Mouse (Mus musculus) MEL (cell line): ENCODE data around the gene Pdcd2l. TPM values are rescaled to one million over a fixed set of nuclear protein-coding genes. Genes with fewer than 3 reads are reported as not detected.

ENCODE experiments used
- DNase-seq: peaks from one replicate; pipeline ENCODE4 v3.0.0; 2011; ENCODE audit warnings: low read depth, low spot score
- H3K27ac ChIP-seq: 2 replicates; pipeline ENCODE4 v1.5.1; 2012; ENCODE audit warnings: low read depth, mild to moderate bottlenecking, control low read depth, low read length, moderate library complexity; ENCODE audit not compliant: control insufficient read depth
- H3K27me3 ChIP-seq, 2 experiments: fragments of 150-350 bp in 1 of 2; sonication (generic) in 1 of 2; 2 replicates each; pipeline ENCODE4 v1.6.1; 2012; ENCODE audit warnings: low read length in 2 of 2, mild to moderate bottlenecking in 2 of 2, improper control_type of control experiment in 1 of 2, moderate library complexity in 1 of 2; ENCODE audit not compliant: insufficient read depth in 2 of 2, control insufficient read depth in 1 of 2
- H3K36me3 ChIP-seq, 2 experiments: 2 replicates each; pipeline ENCODE4 v1.6.1; 2012 to 2014; ENCODE audit warnings: low read length in 2 of 2, improper control_type of control experiment in 1 of 2, inconsistent platforms in 1 of 2, mild to moderate bottlenecking in 1 of 2; ENCODE audit not compliant: insufficient read depth in 2 of 2, control insufficient read depth in 1 of 2
- H3K4me1 ChIP-seq, 2 experiments: fragments of 150-350 bp in 1 of 2; sonication (generic) in 1 of 2; 2 replicates each; pipeline ENCODE4 v1.6.1; 2012; ENCODE audit warnings: low read length in 2 of 2, improper control_type of control experiment in 1 of 2, mild to moderate bottlenecking in 1 of 2; ENCODE audit not compliant: insufficient read depth in 2 of 2, control insufficient read depth in 1 of 2
- H3K4me3 ChIP-seq, 2 experiments: fragments of 150-350 bp in 1 of 2; sonication (generic) in 1 of 2; 2 replicates each; pipeline ENCODE4 v1.5.1; 2012; ENCODE audit warnings: low read depth in 2 of 2, low read length in 2 of 2, mild to moderate bottlenecking in 2 of 2, moderate library complexity in 2 of 2, control low read depth in 1 of 2, improper control_type of control experiment in 1 of 2; ENCODE audit not compliant: control insufficient read depth in 1 of 2, insufficient read depth in 1 of 2
- H3K79me2 ChIP-seq: 2 replicates; pipeline ENCODE4 v1.6.1; 2012; ENCODE audit warnings: mild to moderate bottlenecking, low read length, moderate library complexity; ENCODE audit not compliant: control insufficient read depth, poor library complexity, insufficient read depth
- H3K9ac ChIP-seq: 2 replicates; pipeline ENCODE4 v1.6.1; 2012; ENCODE audit warnings: low read depth, mild to moderate bottlenecking, control low read depth, low read length, moderate library complexity; ENCODE audit not compliant: control insufficient read depth, poor library complexity, severe bottlenecking
- H3K9me3 ChIP-seq: fragments of 150-350 bp; sonication (generic); replicated peaks from 2 replicates; pipeline ENCODE4 v1.6.1; 2012; ENCODE audit warnings: mild to moderate bottlenecking, low read length, improper control_type of control experiment, moderate library complexity; ENCODE audit not compliant: insufficient read depth
- CTCF ChIP-seq, 3 experiments: IDR thresholded peaks in 2 of 3; conservative IDR thresholded peaks in 1 of 3; 2 replicates each; pipeline ENCODE4 v1.5.1; 2011 to 2012; ENCODE audit warnings: low read length in 3 of 3, low read depth in 2 of 3, mild to moderate bottlenecking in 2 of 3, improper control_type of control experiment in 1 of 3, inconsistent platforms in 1 of 3, mixed read lengths in 1 of 3, moderate library complexity in 1 of 3; ENCODE audit not compliant: control insufficient read depth in 1 of 3, insufficient read depth in 1 of 3, poor library complexity in 1 of 3, severe bottlenecking in 1 of 3
- ETS1 ChIP-seq: IDR thresholded peaks from 2 replicates; pipeline ENCODE4 v1.6.1; 2012; ENCODE audit warnings: low read depth, mild to moderate bottlenecking, inconsistent platforms, low read length, improper control_type of control experiment, moderate library complexity
- HCFC1 ChIP-seq: IDR thresholded peaks from 2 replicates; pipeline ENCODE4 v1.6.1; 2012; ENCODE audit warnings: low read depth, mild to moderate bottlenecking, inconsistent platforms, low read length, improper control_type of control experiment, moderate library complexity
- MAFK ChIP-seq: IDR thresholded peaks from 2 replicates; pipeline ENCODE4 v1.6.1; 2011; ENCODE audit warnings: low read depth, mild to moderate bottlenecking, low read length, improper control_type of control experiment, borderline replicate concordance
- MAZ ChIP-seq: IDR thresholded peaks from 2 replicates; pipeline ENCODE4 v1.6.1; 2012; ENCODE audit warnings: low read depth, mild to moderate bottlenecking, inconsistent platforms, low read length, improper control_type of control experiment
- MEF2A ChIP-seq: IDR thresholded peaks from 2 replicates; pipeline ENCODE4 v1.6.1; 2014; ENCODE audit warnings: low read depth, mild to moderate bottlenecking, inconsistent platforms, low read length, improper control_type of control experiment; ENCODE audit not compliant: poor library complexity, insufficient replicate concordance, severe bottlenecking; ENCODE audit errors: extremely low read depth
- MYC ChIP-seq: IDR thresholded peaks from 2 replicates; pipeline ENCODE4 v1.6.1; 2011; ENCODE audit warnings: low read depth, mild to moderate bottlenecking, low read length, improper control_type of control experiment, moderate library complexity
- POLR2A ChIP-seq, 2 experiments: IDR thresholded peaks; 2 replicates each; pipeline ENCODE4 v1.6.1; 2011 to 2012; ENCODE audit warnings: low read length in 2 of 2, mild to moderate bottlenecking in 2 of 2, control low read depth in 1 of 2, improper control_type of control experiment in 1 of 2, low read depth in 1 of 2, moderate library complexity in 1 of 2; ENCODE audit not compliant: control insufficient read depth in 1 of 2, insufficient read depth in 1 of 2, poor library complexity in 1 of 2
- POLR2AphosphoS2 ChIP-seq: IDR thresholded peaks from 2 replicates; pipeline ENCODE4 v1.6.1; 2011; ENCODE audit warnings: low read length, improper control_type of control experiment
- RAD21 ChIP-seq: IDR thresholded peaks from 2 replicates; pipeline ENCODE4 v1.6.1; 2011; ENCODE audit warnings: mild to moderate bottlenecking, low read depth, low read length, improper control_type of control experiment
- SIN3A ChIP-seq: IDR thresholded peaks from 2 replicates; pipeline ENCODE4 v1.6.1; 2012; ENCODE audit warnings: low read length, improper control_type of control experiment, inconsistent platforms
- SMC3 ChIP-seq: IDR thresholded peaks from 2 replicates; pipeline ENCODE4 v1.6.1; 2011; ENCODE audit warnings: low read depth, low read length, improper control_type of control experiment
- TCF12 ChIP-seq: IDR thresholded peaks from 2 replicates; pipeline ENCODE4 v1.6.1; 2014; ENCODE audit warnings: low read depth, mild to moderate bottlenecking, inconsistent platforms, low read length, improper control_type of control experiment, moderate library complexity
- ZC3H11A ChIP-seq: IDR thresholded peaks from 2 replicates; pipeline ENCODE4 v1.6.1; 2012; ENCODE audit warnings: low read depth, mild to moderate bottlenecking, inconsistent platforms, low read length, improper control_type of control experiment
- ZMIZ1 ChIP-seq: IDR thresholded peaks from 2 replicates; pipeline ENCODE4 v1.6.1; 2012; ENCODE audit warnings: low read depth, mild to moderate bottlenecking, inconsistent platforms, low read length, improper control_type of control experiment, moderate library complexity
- ZNF384 ChIP-seq: IDR thresholded peaks from 2 replicates; pipeline ENCODE4 v1.6.1; 2012; ENCODE audit warnings: low read depth, mild to moderate bottlenecking, inconsistent platforms, low read length, improper control_type of control experiment
- polyA plus RNA-seq, 2 experiments: library from polyadenylated mRNA; stranded (reverse) in 1 of 2; unstranded in 1 of 2; fragments of >175 nt in 1 of 2; fragments of >200 nt in 1 of 2; gene quantifications; 2 replicates each; pipeline versions ENCODE4 v1.2.1 to v1.2.4; 2012; ENCODE audit warnings: low replicate concordance in 2 of 2, low read depth in 1 of 2; ENCODE audit not compliant: insufficient read length in 2 of 2, insufficient read depth in 1 of 2, missing spikeins in 1 of 2
- total RNA-seq: library from RNA; depleted of rRNA; stranded (reverse); fragments of 300-350 nt; gene quantifications from 2 replicates; pipeline ENCODE4 v1.2.3, GENCODE M21; 2012

Gene Pdcd2l
- total and polyA plus RNA-seq, 3 experiments: 25.7 to 26.6 TPM; not detected in 1

DNA sequence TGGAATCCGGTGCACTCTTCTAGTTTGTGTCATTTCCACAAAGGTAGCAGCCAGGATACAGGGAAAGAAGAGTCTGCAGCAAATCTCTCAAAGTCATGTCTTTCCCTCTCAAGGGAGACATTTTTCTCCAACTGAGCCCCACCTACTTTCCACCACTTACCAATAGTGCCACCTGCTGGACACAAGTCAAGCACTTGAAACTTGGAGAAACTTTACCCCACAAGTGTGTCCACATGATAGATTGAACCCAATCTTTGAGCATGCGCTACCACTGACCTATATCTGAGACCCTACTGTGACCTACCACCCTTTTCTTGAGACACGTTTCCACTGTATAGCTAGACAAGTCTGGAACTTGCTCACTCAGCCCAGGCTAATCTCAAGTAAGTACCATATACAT is 1.9 kb upstream of the Pdcd2l start:
- Histone ChIP-seq H3K36me3 (peaks cover 0 to 2% of the 10 kb centered on the region in 2 experiments), H3K79me2 (peaks cover 8% of the 10 kb centered on the region), H3K27me3 (no peaks in the 10 kb centered on the region), H3K9ac (no peak overlapping the region), H3K4me1 (peaks cover 0 to 3% of the 10 kb centered on the region in 2 experiments; a peak in 2 of 4 replicates), H3K9me3 (no peaks in the 10 kb centered on the region), H3K4me3 (no peak overlapping the region), H3K27ac (no peak overlapping the region)
- 0 out of 2 replicates have a peak, but pooled peaks have one; percentile 6 for TF ChIP-seq ZC3H11A
- no peak for TF ChIP-seq ZNF384
- TF ChIP-seq TCF12: no peak
- peak; percentile 38 for TF ChIP-seq SMC3
- no peak for TF ChIP-seq ETS1
- no peak for TF ChIP-seq MEF2A
- TF ChIP-seq RAD21: peak; percentile 40
- no peak for TF ChIP-seq POLR2AphosphoS2
- TF ChIP-seq MAFK: no peak
- peak in 2 of 3 experiments; percentile 56 to 58; a peak in 4 of 6 replicates for TF ChIP-seq CTCF (IDR thresholded peaks at IDR 0.05 in 2 of 3, conservative IDR thresholded peaks at IDR 0.05 in 1 of 3; ENCODE audit: control insufficient read depth in 1 of 3, insufficient read depth in 1 of 3, low read depth in 2 of 3, low read length in 3 of 3, poor library complexity in 1 of 3, severe bottlenecking in 1 of 3)
- no peak for TF ChIP-seq MYC
- 0 out of 2 replicates have a peak, but pooled peaks have one; percentile 23 for TF ChIP-seq ZMIZ1
- TF ChIP-seq MAZ: 0 out of 2 replicates have a peak, but pooled peaks have one; percentile 44
- DNase-seq: peak; percentile 77

DNA sequence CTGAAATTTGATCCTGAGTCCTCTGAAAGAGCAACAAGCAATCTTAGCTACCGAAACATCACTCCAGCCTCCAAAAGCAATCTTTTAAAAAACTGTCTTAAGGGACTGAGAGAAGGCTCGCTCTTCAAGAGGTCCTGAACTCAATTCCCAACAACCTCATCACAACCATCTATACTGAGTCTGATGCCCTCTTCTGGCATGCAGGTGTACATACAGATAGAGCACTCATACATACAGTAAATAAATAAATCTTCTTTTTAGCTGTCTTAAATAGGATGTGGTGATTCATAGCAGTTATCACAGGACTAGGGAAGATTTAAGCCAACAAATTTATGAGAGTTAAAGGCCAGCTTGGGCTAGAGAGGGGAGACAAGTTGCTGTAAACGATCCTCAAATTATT is 829 bp downstream of the Pdcd2l start:
- H3K79me2 ChIP-seq: peaks cover 8% of the 10 kb centered on the region
- H3K4me1 ChIP-seq: no peaks in the 10 kb centered on the region; a peak in 2 of 4 replicates
- H3K4me3 ChIP-seq: peak overlapping the region; percentile 96 to 97
- peak overlapping the region; percentile 91 for H3K9ac ChIP-seq
- peaks cover 0 to 2% of the 10 kb centered on the region in 2 experiments; a peak in 3 of 4 replicates for H3K36me3 ChIP-seq
- H3K27me3 ChIP-seq: no peaks in the 10 kb centered on the region
- TF ChIP-seq SMC3 (peak; percentile 49), ZC3H11A (no peak), MAZ (no peak), SIN3A (no peak), HCFC1 (no peak), POLR2A (IDR thresholded peaks at IDR 0.05; ENCODE audit: control insufficient read depth in 1 of 2, insufficient read depth in 1 of 2, low read depth in 1 of 2, low read length in 2 of 2, poor library complexity in 1 of 2) (no peak), ZMIZ1 (no peak), MYC (0 out of 2 replicates have a peak, but pooled peaks have one; percentile 7), RAD21 (peak; percentile 30), CTCF (IDR thresholded peaks at IDR 0.05 in 2 of 3, conservative IDR thresholded peaks at IDR 0.05 in 1 of 3; ENCODE audit: control insufficient read depth in 1 of 3, insufficient read depth in 1 of 3, low read depth in 2 of 3, low read length in 3 of 3, poor library complexity in 1 of 3, severe bottlenecking in 1 of 3) (peak; percentile 11 to 64 (median 54); a peak in 4 of 6 replicates)
- H3K9me3 ChIP-seq: no peaks in the 10 kb centered on the region
- DNase-seq: peak; percentile 72
- peak overlapping the region; percentile 11; the same call in 1 of the 2 replicates for H3K27ac ChIP-seq
